Mouse (Mus musculus): ENCODE results near the gene Vwa8.

DNA sequence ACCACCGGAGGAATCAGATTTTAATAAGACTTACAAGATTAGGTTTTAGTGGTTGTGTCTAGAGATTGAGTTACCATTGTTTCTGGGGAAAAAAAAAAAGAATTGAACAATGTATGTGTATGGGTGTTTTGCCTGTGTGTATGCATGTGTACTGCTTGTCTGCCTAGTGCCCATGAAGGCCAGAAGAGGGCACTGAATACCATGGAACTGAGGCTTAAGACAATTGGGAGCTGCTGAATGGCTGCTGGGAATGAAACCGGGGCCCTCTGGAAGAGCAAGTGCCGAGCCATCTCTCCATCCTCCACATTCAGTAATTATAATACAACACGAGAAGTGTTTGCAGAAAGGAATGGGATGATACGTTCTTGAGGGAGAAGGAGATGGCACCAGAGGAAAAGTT, 12.3 kb downstream of the Vwa8 start:
- TF ChIP-seq POLR2A (IDR thresholded peaks at IDR 0.05; ENCODE audit: control insufficient read depth, extremely low read depth, insufficient read depth, low read length, poor library complexity) (no peak), CTCF (IDR thresholded peaks at IDR 0.05; ENCODE audit: borderline replicate concordance, control insufficient read depth, extremely low read depth, insufficient read depth, low read length, poor library complexity) (no peak)
